Mouse (Mus musculus): Measurements from ENCODE around the gene Acsm3.

Acsm3 gene

GRCm38 (mm10) chr7:119800991-119801390 lies 40.3 kb downstream of the Acsm3 start:
- no peak for DNase-seq

DNA sequence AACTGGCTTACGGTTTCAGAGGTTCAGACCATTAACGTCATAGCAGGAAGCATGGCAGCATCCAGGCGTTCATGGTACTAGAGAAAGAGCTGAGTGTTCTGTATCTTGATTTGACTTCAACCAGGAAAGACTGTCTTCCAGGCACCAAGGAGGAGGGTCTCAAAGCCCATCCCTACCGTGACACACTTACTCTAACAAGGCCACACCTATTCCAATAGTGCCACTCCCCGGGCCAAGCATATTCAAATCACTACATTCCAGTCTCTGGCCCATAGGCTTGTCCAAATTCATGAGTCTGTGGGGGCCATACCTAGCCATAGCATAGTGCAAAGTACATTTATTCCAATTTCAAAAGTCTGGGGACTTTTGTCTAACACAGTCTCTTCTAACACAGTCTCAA lies 46.7 kb downstream of the Acsm3 start:
- DNase-seq: no peak

DNA sequence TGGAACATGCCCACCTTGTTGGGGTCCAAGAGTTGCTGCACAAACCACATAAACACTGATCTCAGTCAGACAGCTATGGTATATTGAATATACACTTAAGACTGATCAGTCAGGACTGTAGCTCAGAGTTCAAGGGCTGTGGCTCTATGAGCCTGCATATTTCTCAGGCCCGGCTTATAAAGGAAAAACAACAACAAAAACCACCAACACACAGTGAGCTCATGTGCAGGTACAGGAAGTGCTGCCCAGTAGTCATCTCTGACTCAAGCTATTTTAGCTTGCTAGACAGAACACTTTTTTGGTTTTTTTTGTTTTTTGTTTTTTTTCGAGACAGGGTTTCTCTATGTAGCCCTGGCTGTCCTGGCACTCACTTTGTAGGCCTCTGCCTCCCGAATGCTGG lies 48.0 kb downstream of the Acsm3 start:
- no peak for DNase-seq

DNA sequence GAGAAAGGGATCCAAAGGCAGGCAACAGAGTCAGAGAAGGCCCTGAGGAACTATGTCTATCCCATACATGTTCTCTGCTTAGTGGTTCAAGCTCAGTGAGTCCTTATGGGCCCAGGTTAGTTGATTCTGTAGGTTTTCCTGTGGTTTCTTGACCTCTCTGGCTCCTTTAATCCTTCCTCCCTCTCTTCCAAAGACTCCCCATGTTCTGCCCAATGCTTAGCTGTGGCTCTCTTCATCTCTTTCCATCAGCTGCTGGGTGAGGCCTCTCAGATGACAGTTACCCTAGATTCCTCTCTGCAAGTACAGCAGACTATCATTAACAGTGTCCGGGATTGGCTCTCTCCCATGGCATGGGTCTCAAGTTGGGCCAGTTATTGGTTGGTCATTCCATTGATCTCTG lies 74.6 kb downstream of the Acsm3 start:
- DNase-seq: no peak

- DNase-seq: no peak
Observed at GRCm38 (mm10) chr7:119835996-119836777, 75.5 kb downstream of the Acsm3 start.

All from thymus, postnatal 4 days (tissue).